Mouse (Mus musculus): ENCODE measurements around the gene Meaf6. TPM values are rescaled to one million over a fixed set of nuclear protein-coding genes. Genes with fewer than 3 reads are reported as not detected.

Meaf6 gene
- polyA plus RNA-seq, 1 experiment from 2014 or later = 48.7 TPM

DNA sequence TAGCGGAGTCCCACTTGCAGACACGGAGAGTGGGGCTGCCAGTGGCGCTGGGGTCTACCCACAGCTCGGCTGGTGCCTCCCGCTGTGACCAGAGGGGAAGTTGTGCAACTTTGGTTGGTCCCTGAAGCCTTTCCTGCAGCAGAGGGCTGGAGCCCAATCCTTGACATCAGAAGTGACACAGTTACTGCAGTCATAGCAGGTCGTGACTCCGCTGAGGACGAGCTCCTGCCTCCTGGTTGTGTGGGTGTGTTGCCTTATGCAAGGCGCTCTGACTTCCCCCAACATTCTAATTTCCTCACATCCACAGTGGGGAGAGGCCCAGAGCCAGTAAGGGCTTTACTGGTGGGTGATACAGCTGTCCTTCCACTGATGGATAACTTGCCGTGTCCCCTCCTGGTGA, 60.3 kb downstream of the Meaf6 start:
- no peak for ATAC-seq (ENCODE audit: insufficient number of reproducible peaks, low FRiP score)
- no peak overlapping the region for H3K9ac ChIP-seq
- no peaks in the 10 kb centered on the region for H3K4me1 ChIP-seq (replicated peaks)
- peaks cover 3% of the 10 kb centered on the region; the same call in 1 of the 2 replicates for H3K9me3 ChIP-seq (replicated peaks)
- peaks cover 55% of the 10 kb centered on the region for H3K27me3 ChIP-seq (replicated peaks)
- H3K4me2 ChIP-seq = no peak overlapping the region
- no peak overlapping the region for H3K27ac ChIP-seq (ENCODE audit: poor library complexity, severe bottlenecking)
- 28% methylated on average over 10 of the region's 10 CpGs for WGBS
- no peak overlapping the region for H3K4me3 ChIP-seq
- H3K36me3 ChIP-seq = no peaks in the 10 kb centered on the region

DNA sequence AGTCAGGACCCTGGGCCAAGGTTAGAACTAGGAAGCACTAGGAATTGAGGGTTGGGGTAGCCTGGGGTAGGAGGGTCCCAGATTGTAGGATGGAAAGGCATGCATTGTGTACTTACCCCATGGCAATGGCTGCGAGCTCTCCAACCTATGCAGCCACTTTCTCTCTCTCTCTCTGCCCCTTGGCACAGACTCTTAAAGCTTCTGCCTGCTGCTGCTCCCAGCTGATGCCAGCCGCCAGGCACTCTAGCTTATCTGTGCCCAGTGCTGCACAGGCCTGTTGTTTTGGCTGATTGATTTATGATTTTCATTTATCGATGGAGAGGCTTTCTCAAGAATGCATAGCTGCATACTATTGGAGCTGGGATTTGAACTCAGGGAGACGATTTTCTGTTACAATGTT, 63.0 kb downstream of the Meaf6 start:
- H3K9ac ChIP-seq = no peak overlapping the region
- H3K4me1 ChIP-seq (replicated peaks) = no peaks in the 10 kb centered on the region
- WGBS = 78% methylated on average over 4 of the region's 4 CpGs
- H3K4me3 ChIP-seq = no peak overlapping the region
- ATAC-seq (ENCODE audit: insufficient number of reproducible peaks, low FRiP score) = no peak
- H3K27me3 ChIP-seq (replicated peaks) = peaks cover 55% of the 10 kb centered on the region
- H3K4me2 ChIP-seq = no peak overlapping the region
- no peak overlapping the region for H3K27ac ChIP-seq (ENCODE audit: poor library complexity, severe bottlenecking)
- H3K9me3 ChIP-seq (replicated peaks) = peaks cover 3% of the 10 kb centered on the region; the same call in 1 of the 2 replicates
- H3K36me3 ChIP-seq = no peaks in the 10 kb centered on the region

DNA sequence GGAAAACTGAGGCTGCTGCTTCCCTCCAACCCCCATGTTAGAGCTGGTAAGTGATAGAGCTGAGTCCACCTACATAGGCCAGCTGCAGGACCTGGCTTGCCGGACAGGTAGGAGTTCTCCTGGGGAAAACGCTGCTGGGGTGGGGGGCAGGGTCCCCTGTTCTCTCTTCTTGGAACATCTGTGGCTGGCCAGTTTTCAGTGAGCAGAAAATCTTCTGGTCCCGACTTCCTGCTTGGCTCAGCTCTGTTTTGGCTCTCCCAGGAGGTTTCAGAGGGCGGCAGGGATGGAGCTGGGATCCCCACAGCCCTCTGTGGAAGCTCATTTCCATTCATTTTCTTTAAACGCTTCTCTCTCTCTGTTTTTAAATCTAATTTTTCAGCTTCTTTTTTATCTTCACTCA, 64.5 kb downstream of the Meaf6 start:
- no peak overlapping the region for H3K4me2 ChIP-seq
- no peak for ATAC-seq (ENCODE audit: insufficient number of reproducible peaks, low FRiP score)

DNA sequence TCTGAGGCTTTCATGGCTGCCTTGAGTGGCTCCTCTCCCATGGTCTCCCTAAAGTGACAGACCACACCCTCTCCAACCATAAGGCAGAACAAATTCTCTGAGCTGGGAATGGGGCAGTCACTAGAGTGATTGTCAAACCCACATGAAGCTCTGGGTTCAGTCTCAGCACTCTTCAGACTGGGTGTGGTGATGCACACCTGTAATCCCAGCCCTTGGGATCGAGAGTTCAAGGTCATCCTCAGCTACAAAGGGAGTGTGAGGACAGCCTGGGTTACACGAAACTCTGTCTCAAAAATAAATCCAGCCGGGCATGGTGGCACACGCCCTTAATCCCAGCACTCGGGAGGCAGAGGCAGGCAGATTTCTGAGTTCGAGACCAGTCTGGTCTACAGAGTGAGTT, 67.5 kb downstream of the Meaf6 start:
- no peak overlapping the region for H3K27ac ChIP-seq (ENCODE audit: poor library complexity, severe bottlenecking)
- WGBS = 77% methylated on average over 6 of the region's 6 CpGs
- no peak for ATAC-seq (ENCODE audit: insufficient number of reproducible peaks, low FRiP score)
- H3K9ac ChIP-seq = no peak overlapping the region
- H3K4me1 ChIP-seq (replicated peaks) = no peaks in the 10 kb centered on the region
- no peaks in the 10 kb centered on the region for H3K36me3 ChIP-seq
- peaks cover 24% of the 10 kb centered on the region for H3K27me3 ChIP-seq (replicated peaks)
- no peak overlapping the region for H3K4me3 ChIP-seq
- H3K9me3 ChIP-seq (replicated peaks) = peaks cover 3% of the 10 kb centered on the region; the same call in 1 of the 2 replicates
- H3K4me2 ChIP-seq = no peak overlapping the region

More for the DNA sequence above, 64.5 kb downstream of the Meaf6 start:
- Histone ChIP-seq H3K36me3 (no peaks in the 10 kb centered on the region), H3K4me1 (replicated peaks) (no peaks in the 10 kb centered on the region), H3K9me3 (replicated peaks) (peaks cover 3% of the 10 kb centered on the region; the same call in 1 of the 2 replicates), H3K27ac (ENCODE audit: poor library complexity, severe bottlenecking) (no peak overlapping the region), H3K9ac (no peak overlapping the region), H3K4me3 (no peak overlapping the region), H3K27me3 (replicated peaks) (peaks cover 40% of the 10 kb centered on the region)
- WGBS = 42% methylated on average over 5 of the region's 5 CpGs

DNA sequence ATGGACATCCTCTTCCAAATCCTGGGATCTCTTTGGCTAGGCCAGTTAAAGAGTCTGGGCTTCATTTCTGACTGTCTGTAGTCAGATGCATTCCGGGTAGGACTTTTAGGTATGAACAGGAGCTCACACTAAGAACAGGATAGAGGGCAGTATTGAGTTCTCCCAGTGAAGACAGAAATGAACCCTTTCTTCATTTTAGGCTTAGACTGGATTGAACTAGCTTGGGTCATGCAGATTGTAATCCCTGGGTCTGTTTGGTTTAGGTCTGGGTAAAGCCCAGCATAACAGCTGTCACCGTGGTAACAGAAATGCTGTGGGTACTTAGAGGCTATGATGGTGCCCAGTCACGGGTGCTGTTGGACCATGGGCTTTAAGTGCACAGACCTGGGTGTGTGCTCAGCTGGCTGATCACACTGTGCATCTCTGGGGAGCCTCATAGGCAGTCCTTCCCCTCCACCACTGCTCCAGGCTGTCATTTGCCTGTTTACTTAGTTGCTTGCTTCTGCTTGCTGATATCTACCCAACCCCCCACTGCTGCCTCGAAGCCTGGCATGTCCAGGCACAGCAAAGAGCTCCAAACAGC, 68.8 kb downstream of the Meaf6 start:
- Histone ChIP-seq H3K9me3 (replicated peaks) (no peaks in the 10 kb centered on the region), H3K4me2 (no peak overlapping the region), H3K36me3 (no peaks in the 10 kb centered on the region), H3K27ac (ENCODE audit: poor library complexity, severe bottlenecking) (no peak overlapping the region), H3K4me1 (replicated peaks) (no peaks in the 10 kb centered on the region), H3K27me3 (replicated peaks) (peaks cover 17% of the 10 kb centered on the region), H3K9ac (no peak overlapping the region), H3K4me3 (no peak overlapping the region)
- ATAC-seq (ENCODE audit: insufficient number of reproducible peaks, low FRiP score) = no peak
- WGBS = 64% methylated on average over 4 of the region's 4 CpGs

DNA sequence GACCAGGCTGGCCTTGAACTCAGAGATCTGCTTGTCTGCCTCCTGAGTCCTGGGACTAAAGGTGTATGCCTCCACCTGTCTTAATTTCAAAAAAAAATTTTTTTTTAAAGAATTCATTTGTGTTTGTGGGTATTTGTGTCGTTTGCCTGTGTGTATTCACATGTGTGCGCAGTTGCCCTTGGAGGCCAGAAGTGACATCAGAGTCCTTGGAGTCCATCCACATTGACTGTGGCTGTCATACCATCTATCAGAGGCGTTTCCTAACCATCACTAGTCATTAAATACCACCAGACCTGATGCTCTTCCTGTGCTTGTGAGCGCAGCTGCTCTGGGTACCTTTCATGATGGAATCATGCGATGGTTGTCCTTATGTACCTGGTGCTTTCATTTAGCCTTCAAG, 70.7 kb downstream of the Meaf6 start:
- no peaks in the 10 kb centered on the region for H3K9me3 ChIP-seq (replicated peaks)
- no peaks in the 10 kb centered on the region for H3K4me1 ChIP-seq (replicated peaks)
- ATAC-seq (ENCODE audit: insufficient number of reproducible peaks, low FRiP score) = no peak
- no peak overlapping the region for H3K9ac ChIP-seq
- H3K4me2 ChIP-seq = no peak overlapping the region
- 79% methylated on average over 5 of the region's 5 CpGs for WGBS
- H3K36me3 ChIP-seq = no peaks in the 10 kb centered on the region
- no peak overlapping the region for H3K27ac ChIP-seq (ENCODE audit: poor library complexity, severe bottlenecking)
- peaks cover 16% of the 10 kb centered on the region for H3K27me3 ChIP-seq (replicated peaks)
- H3K4me3 ChIP-seq = no peak overlapping the region

DNA sequence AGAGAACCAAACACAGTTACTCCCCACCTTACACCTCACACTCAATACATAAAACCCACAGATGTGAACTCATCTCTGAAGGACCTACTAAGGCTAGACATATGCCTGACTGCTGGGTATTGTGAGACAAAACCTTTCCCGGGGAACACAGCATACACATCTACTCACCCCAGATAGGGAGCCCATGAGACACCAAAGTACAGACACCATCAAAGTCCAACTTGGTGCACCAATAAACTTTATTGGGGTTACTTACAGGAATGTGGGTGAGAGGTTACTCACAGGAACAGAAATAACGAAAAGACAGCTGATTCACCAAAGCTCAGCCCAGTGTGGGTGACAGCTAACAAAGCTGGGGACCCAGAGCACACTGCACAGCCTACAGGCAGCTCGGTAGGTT, 72.4 kb downstream of the Meaf6 start:
- Histone ChIP-seq H3K9me3 (replicated peaks) (no peaks in the 10 kb centered on the region), H3K36me3 (no peaks in the 10 kb centered on the region), H3K4me3 (no peak overlapping the region), H3K9ac (no peak overlapping the region), H3K27ac (ENCODE audit: poor library complexity, severe bottlenecking) (no peak overlapping the region), H3K4me2 (no peak overlapping the region), H3K4me1 (replicated peaks) (no peaks in the 10 kb centered on the region), H3K27me3 (replicated peaks) (peaks cover 31% of the 10 kb centered on the region)
- 76% methylated on average over 3 of the region's 3 CpGs for WGBS
- no peak for ATAC-seq (ENCODE audit: insufficient number of reproducible peaks, low FRiP score)

DNA sequence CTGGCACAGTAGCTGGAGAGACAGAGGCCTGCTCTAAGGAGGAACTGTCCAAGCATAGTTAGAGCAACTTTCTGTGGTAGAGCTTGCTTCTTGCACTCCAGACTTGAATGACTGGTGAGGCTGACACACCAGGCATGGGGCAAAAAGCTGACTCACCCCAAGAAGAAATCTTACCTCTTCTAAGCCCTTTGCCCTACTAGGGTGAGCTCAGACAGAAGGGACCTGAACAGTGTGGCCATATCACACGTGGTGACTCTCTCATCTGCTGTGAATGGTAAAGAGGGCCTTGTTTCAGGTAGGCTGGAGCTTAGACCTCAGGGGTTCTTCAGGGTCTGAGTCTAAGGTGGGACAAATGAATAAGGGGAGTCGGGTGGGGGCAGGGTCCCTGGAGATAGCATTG, 73.1 kb downstream of the Meaf6 start:
- 66% methylated on average over 2 of the region's 2 CpGs for WGBS
- H3K27me3 ChIP-seq (replicated peaks) = peaks cover 34% of the 10 kb centered on the region
- ATAC-seq (ENCODE audit: insufficient number of reproducible peaks, low FRiP score) = no peak

DNA sequence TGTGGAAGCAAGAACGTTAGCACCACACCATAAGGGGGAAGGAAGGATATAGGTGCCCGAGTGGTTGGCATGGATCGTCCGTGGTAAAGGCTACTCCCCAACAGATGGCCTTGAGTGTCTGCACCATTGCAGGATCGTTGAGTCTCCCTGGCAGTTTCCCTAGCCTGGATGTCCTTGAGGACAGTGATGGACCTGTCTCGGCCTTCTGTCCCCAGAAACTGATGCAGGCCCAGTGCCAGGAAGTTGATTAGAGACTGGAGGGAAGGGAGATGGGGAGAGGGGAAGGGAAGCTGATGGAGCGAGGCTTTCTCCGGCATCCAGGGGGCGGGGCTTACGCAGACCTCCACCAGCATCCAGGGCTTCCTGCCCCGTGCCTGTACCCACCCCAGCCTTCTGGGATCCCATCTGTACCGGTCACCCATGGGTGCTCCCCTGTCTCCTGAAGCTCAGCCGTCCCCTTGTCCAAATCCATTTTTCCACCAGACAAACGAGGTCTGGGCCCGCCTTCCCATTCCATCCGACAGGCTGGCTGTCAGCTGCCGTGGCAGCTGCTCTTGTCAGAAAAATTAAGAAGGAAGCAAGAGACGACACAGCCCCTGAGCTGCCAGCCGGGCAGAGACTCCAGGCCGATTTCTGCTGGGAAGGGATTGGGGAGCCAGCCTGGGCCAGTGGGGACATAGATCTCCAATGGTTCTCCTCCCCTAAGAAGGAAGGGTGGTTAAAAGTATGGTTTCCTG, 73.8 kb downstream of the Meaf6 start:
- Histone ChIP-seq H3K9me3 (replicated peaks) (no peaks in the 10 kb centered on the region), H3K36me3 (no peaks in the 10 kb centered on the region), H3K4me3 (no peak overlapping the region), H3K4me2 (no peak overlapping the region), H3K27me3 (replicated peaks) (peaks cover 34% of the 10 kb centered on the region), H3K27ac (ENCODE audit: poor library complexity, severe bottlenecking) (no peak overlapping the region), H3K9ac (no peak overlapping the region), H3K4me1 (replicated peaks) (no peaks in the 10 kb centered on the region)
- ATAC-seq (ENCODE audit: insufficient number of reproducible peaks, low FRiP score) = no peak
- WGBS = 52% methylated on average over 20 of the region's 20 CpGs

More for the DNA sequence above, 73.1 kb downstream of the Meaf6 start:
- no peaks in the 10 kb centered on the region for H3K9me3 ChIP-seq (replicated peaks)
- H3K4me2 ChIP-seq = no peak overlapping the region
- no peaks in the 10 kb centered on the region for H3K4me1 ChIP-seq (replicated peaks)
- H3K4me3 ChIP-seq = no peak overlapping the region
- H3K36me3 ChIP-seq = no peaks in the 10 kb centered on the region
- H3K27ac ChIP-seq (ENCODE audit: poor library complexity, severe bottlenecking) = no peak overlapping the region
- H3K9ac ChIP-seq = no peak overlapping the region

DNA sequence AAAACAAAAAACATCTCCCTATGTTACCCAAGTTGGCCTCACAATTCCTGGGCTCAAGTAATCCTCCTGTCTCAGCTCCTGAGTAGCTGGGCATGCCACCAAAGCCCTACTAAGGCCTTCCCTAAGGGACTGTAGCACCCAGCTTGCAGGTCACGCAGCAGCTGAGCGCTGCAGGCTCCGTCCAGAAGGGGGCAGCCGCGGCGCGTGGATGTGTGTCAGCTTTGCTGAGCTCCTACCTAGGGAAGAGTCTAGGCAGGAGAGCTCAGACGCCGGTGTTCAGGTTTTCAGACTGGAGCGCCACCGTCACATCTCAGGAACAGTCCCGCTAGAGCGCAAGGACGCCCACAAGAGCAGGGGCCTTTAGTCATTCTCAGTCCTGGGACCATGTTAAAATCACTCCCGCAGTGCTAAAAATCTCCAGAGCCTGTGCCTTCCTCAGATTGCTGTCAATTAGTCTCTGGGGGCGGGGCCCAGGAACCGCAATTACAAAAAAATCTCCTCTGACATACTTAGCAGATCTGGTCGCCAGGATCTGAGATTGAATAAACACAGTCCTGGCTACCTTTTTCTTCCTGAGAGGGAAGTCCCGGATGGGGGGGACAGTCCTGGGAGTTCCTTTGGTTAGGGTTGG, 75.5 kb downstream of the Meaf6 start:
- no peaks in the 10 kb centered on the region for H3K36me3 ChIP-seq
- peak overlapping the region; percentile 36; the same call in 1 of the 2 replicates for H3K4me2 ChIP-seq
- H3K27ac ChIP-seq (ENCODE audit: poor library complexity, severe bottlenecking) = no peak overlapping the region
- H3K4me3 ChIP-seq = no peak overlapping the region
- 7% methylated on average over 19 of the region's 19 CpGs for WGBS
- no peak for ATAC-seq (ENCODE audit: insufficient number of reproducible peaks, low FRiP score)
- H3K9me3 ChIP-seq (replicated peaks) = no peaks in the 10 kb centered on the region
- H3K4me1 ChIP-seq (replicated peaks) = no peaks in the 10 kb centered on the region
- H3K27me3 ChIP-seq (replicated peaks) = peaks cover 34% of the 10 kb centered on the region
- no peak overlapping the region for H3K9ac ChIP-seq

DNA sequence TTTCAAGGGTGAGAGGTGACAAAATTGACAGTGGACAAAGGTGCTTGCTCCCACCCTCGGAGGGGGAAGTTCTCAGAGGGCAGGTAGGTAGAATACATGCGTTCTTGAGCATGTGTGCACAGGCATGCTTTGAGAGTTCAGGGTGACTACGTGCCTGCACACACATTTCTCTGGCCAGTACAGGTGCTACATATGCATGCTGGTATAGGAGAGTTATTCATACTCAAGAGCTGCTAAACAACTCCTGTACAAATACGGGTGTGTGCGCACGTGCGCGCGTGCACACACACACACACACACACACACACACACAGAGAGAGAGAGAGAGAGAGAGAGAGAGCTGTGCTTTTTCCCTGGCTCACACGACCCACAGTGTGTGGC, 76.0 kb downstream of the Meaf6 start:
- no peak for ATAC-seq (ENCODE audit: insufficient number of reproducible peaks, low FRiP score)
- 80% methylated on average over 10 of the region's 10 CpGs for WGBS
- no peaks in the 10 kb centered on the region for H3K36me3 ChIP-seq
- no peak overlapping the region for H3K4me3 ChIP-seq
- H3K27ac ChIP-seq (ENCODE audit: poor library complexity, severe bottlenecking) = no peak overlapping the region
- H3K9ac ChIP-seq = no peak overlapping the region
- H3K27me3 ChIP-seq (replicated peaks) = peaks cover 34% of the 10 kb centered on the region
- H3K4me2 ChIP-seq = no peak overlapping the region
- no peaks in the 10 kb centered on the region for H3K9me3 ChIP-seq (replicated peaks)
- no peaks in the 10 kb centered on the region for H3K4me1 ChIP-seq (replicated peaks)
